Mouse (Mus musculus) c-Kit-negative CD71-positive TER-119-positive erythroid progenitor cells, embryonic 14.5 days (primary cell): ENCODE results near the gene Prkn.

Experiments used
- DNase-seq: peaks from one replicate; pipeline ENCODE4 v3.0.0-alpha.2; 2013; ENCODE audit warnings: low read depth, low spot score

Prkn gene

DNA sequence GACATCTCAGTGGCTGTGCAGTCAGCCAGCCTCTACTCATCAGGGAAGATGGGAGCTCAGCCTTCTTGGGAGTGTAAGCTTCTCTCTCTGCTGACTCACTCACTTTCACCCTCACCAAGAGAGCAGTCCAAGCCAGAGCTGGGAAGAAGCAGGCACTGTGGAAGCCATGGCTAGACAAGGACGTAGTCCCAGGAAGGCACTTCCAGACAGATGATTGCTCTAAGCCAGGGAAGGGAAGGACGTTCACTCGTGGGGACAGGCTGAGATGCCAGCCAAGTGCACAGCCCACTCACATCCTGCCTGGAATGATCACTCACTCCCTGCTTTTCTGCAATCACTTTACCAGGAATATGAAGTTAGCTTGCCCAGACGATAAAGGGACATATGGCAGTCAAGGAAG is 430.0 kb downstream of the Prkn start:
- no peak for DNase-seq

DNA sequence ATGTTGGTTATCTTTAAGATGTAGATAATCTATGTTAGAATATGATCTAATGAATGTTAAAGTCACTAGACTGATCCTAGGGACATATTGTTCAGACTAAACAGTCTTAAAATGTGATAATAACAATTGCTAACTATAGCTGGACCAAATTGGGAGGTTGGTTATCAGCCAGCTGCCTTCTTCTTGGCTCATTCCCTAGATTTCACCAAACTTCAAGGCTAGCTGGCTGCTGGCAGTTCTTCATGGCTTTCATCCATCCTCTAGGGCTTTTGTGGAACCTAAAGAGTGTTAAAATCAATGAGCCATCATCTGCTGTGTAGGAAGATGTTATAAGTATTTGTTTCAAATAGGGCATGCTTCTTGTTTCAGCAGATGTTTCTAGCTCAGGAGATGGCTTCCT is 431.7 kb downstream of the Prkn start:
- DNase-seq = no peak

DNA sequence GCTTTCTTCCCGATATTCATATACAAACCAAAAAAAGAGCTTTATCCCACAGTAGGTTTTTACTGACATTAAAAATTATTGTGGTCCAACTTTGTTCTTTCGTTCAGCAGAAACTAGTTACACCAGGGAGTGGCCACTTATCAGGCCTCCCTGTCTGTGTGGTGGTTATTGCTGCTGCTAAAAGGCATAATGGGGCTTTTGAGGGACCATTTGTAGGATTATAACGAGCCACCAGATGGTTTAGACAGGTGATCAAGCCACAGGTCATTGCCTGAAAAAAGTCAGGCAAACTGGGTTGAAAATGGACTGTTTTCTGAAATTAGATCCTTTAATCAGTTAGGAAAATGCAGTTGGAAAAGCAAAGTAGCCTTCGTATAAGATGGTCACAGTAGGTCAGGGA is 444.1 kb downstream of the Prkn start:
- no peak for DNase-seq

- DNase-seq = no peak
Measured at GRCm38 (mm10) chr17:11290183-11290582, 450.0 kb downstream of the Prkn start.

DNA sequence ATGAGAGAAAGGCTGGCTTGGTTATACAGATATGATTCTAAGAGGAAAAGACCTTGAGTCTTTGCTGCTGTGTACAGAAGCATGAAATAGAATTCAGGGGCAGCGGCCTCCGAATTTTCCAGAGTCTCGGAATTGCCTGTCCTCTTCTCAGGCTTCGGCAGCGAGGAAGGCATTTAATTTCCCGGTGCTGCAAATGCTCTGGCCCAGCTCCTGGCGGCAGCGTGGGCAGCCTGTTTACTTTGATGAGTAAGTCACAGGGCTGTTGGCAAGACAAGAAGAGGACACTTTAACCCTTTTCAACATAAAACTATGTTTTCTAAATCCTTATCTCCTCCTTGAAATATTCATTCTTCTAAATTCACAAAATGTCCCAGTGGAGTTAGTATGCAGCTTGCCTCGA is 462.9 kb downstream of the Prkn start:
- DNase-seq = no peak

DNA sequence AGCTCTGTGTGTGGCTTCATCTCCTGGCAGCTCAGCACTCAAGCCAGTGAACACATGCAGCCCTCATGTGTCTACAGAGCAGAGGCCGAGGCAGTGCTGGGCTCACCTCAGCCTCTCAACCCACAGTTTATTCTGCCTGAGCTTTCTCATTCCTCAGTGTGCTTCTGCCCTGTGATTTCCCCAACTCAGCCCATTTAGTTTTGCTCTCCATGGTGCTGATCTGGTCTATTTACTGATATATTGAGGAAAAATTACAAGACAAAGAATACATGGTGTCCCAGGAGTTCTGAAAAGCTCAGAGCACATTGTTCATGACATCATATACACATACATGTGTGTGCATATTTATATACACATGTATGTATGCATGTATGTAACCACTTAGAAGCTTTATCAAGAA is 469.7 kb downstream of the Prkn start:
- DNase-seq = no peak

DNA sequence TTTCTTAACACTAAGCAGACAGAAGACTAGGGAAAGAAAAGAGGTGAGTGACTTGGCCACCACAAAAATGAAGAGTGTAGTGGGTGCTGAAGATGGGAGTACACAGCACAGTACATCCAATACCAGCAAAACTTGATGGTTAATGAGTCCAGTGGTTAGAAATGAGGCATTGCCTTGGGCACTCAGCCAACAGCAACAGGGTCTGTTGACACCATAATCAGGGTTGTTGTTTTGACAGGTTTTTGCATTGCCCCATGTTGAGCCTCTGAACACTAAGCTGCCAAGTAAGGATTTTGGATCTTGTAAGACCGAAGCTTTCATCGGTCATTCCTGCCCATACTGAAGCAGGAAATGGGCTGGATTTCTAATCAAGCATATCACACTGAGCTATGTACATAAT is 474.0 kb downstream of the Prkn start:
- no peak for DNase-seq

GRCm38 (mm10) chr17:11315675-11316074 is 475.5 kb downstream of the Prkn start:
- DNase-seq = no peak

GRCm38 (mm10) chr17:11318946-11319345 is 478.8 kb downstream of the Prkn start:
- no peak for DNase-seq

DNA sequence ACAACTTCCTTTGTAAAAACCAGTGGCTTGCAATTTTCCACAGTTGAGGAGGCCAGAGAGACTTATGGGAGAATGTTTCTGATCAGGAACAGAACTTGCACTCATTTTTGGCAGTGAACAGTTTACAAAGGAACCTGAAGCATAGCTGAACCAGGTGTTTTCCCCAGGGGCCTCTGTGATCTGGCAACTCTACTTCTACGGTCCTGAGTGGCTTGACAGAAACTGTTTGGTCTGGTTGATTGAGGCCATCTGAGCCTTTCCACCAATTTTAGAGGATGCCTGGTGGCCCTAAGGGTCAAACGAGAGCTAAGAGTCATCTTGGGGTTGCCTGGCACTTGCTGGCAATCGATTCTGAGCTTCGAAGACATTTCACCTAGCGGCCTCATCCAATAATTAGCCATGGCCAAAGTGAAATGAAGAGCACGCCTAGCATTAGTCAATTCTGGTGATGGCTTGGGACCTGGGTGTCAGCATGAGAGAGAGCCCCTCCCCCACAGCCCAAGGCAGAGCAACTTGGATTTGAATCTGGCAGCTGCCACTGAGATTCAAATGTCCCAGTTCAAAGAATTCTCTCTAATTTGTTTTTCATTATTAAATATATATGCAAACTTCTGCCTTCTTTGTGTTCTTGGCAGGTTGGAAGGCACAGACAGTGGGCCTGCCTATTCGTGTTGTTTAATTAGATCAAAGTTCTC is 479.6 kb downstream of the Prkn start:
- no peak for DNase-seq

- DNase-seq = no peak
Measured at GRCm38 (mm10) chr17:11332081-11332480, 491.9 kb downstream of the Prkn start.

- no peak for DNase-seq
Measured at GRCm38 (mm10) chr17:11333741-11334140, 493.6 kb downstream of the Prkn start.

DNA sequence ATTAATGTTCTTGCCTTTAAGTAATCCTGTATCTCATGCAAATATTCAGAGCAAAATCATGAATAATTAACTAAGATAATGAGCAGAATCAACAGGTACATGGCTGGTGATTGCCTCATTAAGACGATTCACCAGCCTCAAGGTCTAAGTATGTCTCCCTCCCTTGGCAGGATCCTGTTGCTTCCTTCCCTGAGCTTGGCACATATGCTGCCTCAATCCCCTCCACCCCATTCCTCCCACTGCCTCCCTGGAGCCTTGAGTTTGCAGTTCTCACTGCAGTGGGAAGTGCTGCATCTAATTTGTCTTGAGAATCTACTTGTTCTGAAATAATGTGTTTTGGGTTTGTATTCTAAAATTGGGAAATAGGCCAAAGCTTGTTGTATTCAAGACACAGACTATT is 496.0 kb downstream of the Prkn start:
- no peak for DNase-seq

- no peak for DNase-seq
Measured at GRCm38 (mm10) chr17:11340368-11340767, 500.2 kb downstream of the Prkn start.

- no peak for DNase-seq
Measured at GRCm38 (mm10) chr17:11346310-11346709, 506.1 kb downstream of the Prkn start.

DNA sequence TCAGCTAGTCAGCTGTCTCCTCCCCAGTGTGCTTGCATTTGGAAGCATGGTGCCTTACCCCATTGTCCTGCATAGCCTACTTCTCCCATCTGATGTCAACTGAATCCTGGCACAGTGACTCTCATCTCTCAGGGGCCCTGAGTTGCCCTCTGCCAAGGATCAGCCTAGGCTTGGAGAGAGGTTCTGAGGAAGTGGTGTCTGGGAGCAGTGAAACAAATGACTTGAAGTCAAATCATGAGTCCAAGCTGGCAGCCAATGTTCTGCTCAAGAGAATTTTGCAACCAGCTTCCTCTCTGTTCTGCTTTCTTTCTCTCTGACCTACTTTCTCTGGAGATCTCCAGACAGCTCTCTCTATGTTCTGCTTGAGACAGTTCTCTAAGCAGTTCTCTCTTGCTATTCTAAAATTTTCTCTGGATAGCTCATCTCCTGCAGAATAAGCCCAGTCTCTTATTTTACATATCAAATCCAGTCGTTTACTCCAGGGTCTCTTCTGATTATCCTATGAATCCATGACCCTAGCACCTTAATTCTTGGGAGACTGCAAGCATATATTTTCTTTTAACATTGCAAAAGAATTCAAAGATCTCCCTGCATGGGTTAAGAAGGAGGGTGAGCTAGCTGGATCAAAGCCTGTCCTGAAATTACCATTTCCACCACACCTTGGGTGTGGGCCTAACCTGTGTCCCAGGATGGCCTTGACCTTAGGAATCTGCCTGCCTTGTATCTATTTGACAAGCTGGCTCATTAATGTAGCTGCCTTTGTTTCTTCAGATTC is 512.8 kb downstream of the Prkn start:
- DNase-seq = no peak

DNA sequence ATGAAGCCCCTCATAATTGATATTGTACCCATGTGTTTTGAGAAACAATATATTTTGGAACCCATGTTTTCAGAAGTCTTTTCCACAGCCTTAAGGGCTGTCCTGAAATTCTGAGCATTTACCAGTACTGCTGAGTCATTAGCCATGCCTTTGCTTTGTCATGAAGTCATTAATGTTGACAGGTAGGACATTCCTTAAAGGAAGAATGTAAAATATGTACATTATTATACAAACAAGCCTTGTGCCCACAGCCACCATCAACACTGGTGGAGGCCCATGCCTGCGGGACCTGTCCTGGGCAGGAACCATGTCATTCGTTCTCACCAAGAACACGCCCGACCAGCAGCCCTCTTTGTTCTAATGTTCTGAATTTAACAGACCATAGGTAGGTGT is 513.4 kb downstream of the Prkn start:
- no peak for DNase-seq

DNA sequence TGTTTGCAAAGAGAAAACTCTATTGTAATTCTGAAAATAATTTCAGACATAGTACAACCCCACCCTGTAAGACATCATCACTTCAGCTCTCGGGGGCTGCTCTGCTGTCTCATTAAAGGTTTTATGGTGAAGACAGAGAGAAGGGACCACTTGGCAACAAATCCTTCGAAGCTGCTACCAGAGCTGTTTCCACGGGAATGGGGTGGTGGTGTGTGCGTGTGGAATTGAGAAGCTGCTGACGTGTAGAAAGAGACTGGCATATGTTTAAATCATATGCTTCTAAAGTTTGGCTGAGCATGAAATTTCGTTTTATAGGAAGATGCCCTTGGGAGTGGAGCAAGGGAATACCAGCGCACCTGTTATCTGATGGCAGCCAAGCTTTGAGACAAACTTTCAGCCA is 514.2 kb downstream of the Prkn start:
- no peak for DNase-seq

DNA sequence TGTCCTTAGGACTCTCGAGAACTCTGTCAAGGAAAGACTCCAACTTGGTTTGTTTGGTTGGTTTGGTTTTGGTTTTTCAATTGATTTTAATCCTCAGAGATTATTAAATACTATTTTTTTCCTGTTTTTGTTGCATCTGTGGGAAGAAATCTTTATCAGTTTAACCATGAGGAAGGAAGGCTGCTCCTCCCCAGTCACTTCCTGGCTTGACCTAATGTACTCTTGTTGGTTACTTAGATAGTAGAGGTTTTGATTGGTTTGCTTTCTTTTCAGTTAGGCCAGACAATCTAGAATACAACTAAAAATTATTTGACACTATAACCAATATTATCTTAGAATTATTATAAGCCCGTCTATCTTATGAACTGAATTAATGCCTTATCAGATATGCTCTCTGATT is 535.3 kb downstream of the Prkn start:
- DNase-seq = no peak

- DNase-seq = no peak
Measured at GRCm38 (mm10) chr17:11383364-11383962, 543.3 kb downstream of the Prkn start.

GRCm38 (mm10) chr17:11385246-11385645 is 545.1 kb downstream of the Prkn start:
- DNase-seq = no peak

- DNase-seq = no peak
Measured at GRCm38 (mm10) chr17:11392622-11393294, 552.6 kb downstream of the Prkn start.
